Mouse (Mus musculus) C2C12 (cell line): Measurements from ENCODE around the gene Ap1s2.

Source experiments
- CTCF ChIP-seq: IDR thresholded peaks from one replicate; pipeline ENCODE4 v1.5.1; 2011; ENCODE audit not compliant: control insufficient read depth, insufficient read depth, insufficient read length
- MYOD1 ChIP-seq: IDR thresholded peaks from one replicate; pipeline ENCODE4 v1.6.1; 2011; ENCODE audit warnings: low read depth; ENCODE audit not compliant: control insufficient read depth, insufficient read length

- TF ChIP-seq MYOD1: no peak
- no peak for TF ChIP-seq CTCF
Observed at GRCm38 (mm10) chrX:163908003-163908336, 847 bp upstream of the Ap1s2 start.
